Mouse (Mus musculus) forebrain, embryonic 16.5 days (tissue): Measurements from ENCODE around the gene Dnah2. TPM values are rescaled to one million over a fixed set of nuclear protein-coding genes. Genes with fewer than 3 reads are reported as not detected.
A peak's percentile ranks its signal among the peaks of the same experiment; 100 is the strongest.

Experiments
- ATAC-seq: fragments of 200-750 bp; cut with Nextera tagmentation; 2 replicates; pipeline ENCODE4 v1.8.0; 2017; ENCODE audit warnings: mild to moderate bottlenecking, moderate library complexity
- H3K27ac ChIP-seq: fragments of 300-500 bp; sonication (generic); 2 replicates; pipeline ENCODE4 v1.5.1; 2014; ENCODE audit warnings: low read length, control low read depth
- H3K27me3 ChIP-seq: fragments of 300-500 bp; sonication (generic); replicated peaks from 2 replicates; pipeline ENCODE4 v1.6.1; 2014; ENCODE audit warnings: low read length; ENCODE audit not compliant: control insufficient read depth, insufficient read depth
- H3K36me3 ChIP-seq: fragments of 300-500 bp; sonication (generic); 2 replicates; pipeline ENCODE4 v1.6.1; 2014; ENCODE audit not compliant: control insufficient read depth, insufficient read depth
- H3K4me1 ChIP-seq: fragments of 300-500 bp; sonication (generic); replicated peaks from 2 replicates; pipeline ENCODE4 v1.6.1; 2014; ENCODE audit warnings: low read length; ENCODE audit not compliant: control insufficient read depth, insufficient read depth
- H3K4me2 ChIP-seq: fragments of 300-500 bp; sonication (generic); 2 replicates; pipeline ENCODE4 v1.6.1; 2014; ENCODE audit warnings: mild to moderate bottlenecking, low read length, control low read depth
- H3K4me3 ChIP-seq: fragments of 300-500 bp; sonication (generic); replicated peaks from 2 replicates; pipeline ENCODE4 v1.5.1; 2014; ENCODE audit warnings: mild to moderate bottlenecking, low read length, control low read depth
- H3K9ac ChIP-seq: fragments of 300-500 bp; sonication (generic); replicated peaks from 2 replicates; pipeline ENCODE4 v1.6.1; 2014; ENCODE audit warnings: low read depth, low read length, control low read depth
- H3K9me3 ChIP-seq: fragments of 300-500 bp; sonication (generic); 2 replicates; pipeline ENCODE4 v1.6.1; 2016; ENCODE audit warnings: low read length; ENCODE audit not compliant: control insufficient read depth
- WGBS: fragments of 180-500 bp; shearing (Covaris S2); extraction: QIAGEN DNeasy Blood & Tissue Kit; methylation state at CpG from one replicate; pipeline ENCODE4 v1.1.7; 2014; 5-methylcytosine and 5-hydroxymethylcytosine counted together
- microRNA-seq: library from miRNA; unstranded; fragments of <30 nt; microRNA quantifications from one replicate; pipeline ENCODE4, GENCODE M21; 2017
- polyA plus RNA-seq: library from polyadenylated mRNA; unstranded; fragments of >200 nt; fragmentation: Nextera tagmentation; extraction: Ambion mirVana; gene quantifications from 2 replicates; pipeline ENCODE4 v1.2.1, GENCODE M21; 2015

Dnah2 gene
- polyA plus RNA-seq, 1 experiment from 2014 or later: 3.7 TPM

DNA sequence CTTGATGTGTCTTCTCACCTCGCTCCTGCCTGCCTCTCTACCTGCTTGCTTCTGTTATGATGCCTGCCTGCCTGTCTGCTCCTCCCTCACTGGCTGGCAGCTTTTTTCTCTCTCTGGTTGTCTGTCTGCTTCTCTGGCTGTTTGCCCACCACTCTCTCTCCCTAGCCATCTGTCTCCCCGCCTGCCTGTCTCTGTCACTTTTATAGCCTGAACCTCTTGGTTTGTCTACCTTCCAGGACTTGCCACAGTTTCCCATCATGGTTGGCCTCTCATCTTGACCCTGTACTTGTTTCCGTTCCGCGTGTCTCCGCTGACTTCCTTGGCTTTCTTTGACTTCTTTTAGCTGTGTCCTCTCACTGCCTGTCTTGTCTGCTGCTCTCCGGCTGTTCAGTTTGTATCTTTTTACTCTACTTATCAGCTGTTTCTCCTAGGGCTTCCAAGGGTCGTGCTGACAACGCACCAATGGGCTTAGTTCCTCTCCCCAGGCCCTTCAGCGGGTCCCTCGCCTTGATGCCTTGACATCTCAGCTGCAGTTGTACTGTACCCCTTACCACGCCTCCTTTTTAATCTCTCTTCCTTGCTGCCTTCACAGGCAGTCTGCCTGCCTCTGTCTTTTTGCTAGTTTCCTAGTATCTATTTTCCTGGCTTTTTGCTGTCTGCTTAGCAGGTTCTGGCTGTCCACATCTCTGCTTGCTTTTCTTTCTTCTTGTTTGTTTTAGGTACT, 176.7 kb downstream of the Dnah2 start:
- H3K9ac ChIP-seq: peak overlapping the region; percentile 41; the same call in 1 of the 2 replicates
- peak; percentile 43 for ATAC-seq
- peak overlapping the region; percentile 2; the same call in 1 of the 2 replicates for H3K4me3 ChIP-seq
- WGBS: 29% methylated on average over 12 of the region's 12 CpGs
- H3K4me1 ChIP-seq: peaks cover 27% of the 10 kb centered on the region
- no peaks in the 10 kb centered on the region for H3K36me3 ChIP-seq
- peak overlapping the region; percentile 45 for H3K4me2 ChIP-seq
- H3K27ac ChIP-seq: peak overlapping the region; percentile 95
- H3K27me3 ChIP-seq: no peaks in the 10 kb centered on the region
- no peaks in the 10 kb centered on the region for H3K9me3 ChIP-seq

DNA sequence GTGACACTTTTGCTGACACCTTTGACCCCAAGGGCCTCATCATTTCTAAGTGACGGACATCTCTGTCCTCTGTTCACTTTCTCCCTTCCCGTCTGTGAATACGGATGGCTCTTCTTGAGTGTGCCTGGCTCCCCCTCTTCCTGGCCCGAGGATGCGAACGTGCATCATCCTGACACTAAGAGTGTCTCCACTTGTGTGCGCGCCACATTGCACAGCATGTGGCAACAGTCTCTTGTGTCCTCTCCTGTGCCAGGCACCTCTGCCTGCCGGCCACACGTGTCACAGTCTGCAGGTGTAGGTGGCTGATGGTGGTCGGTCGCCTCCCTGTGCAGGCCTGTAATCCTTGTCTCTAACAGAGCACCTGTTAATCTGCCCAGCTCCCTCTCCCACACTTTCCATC, 177.3 kb downstream of the Dnah2 start:
- peak overlapping the region; percentile 41 for H3K9ac ChIP-seq
- WGBS: 28% methylated on average over 12 of the region's 12 CpGs
- H3K27ac ChIP-seq: peak overlapping the region; percentile 95
- H3K4me3 ChIP-seq: peak overlapping the region; percentile 2; the same call in 1 of the 2 replicates
- H3K4me1 ChIP-seq: peaks cover 27% of the 10 kb centered on the region
- no peaks in the 10 kb centered on the region for H3K27me3 ChIP-seq
- ATAC-seq: peak; percentile 9; the same call in 1 of the 2 replicates
- peak overlapping the region; percentile 45 for H3K4me2 ChIP-seq
- H3K9me3 ChIP-seq: no peaks in the 10 kb centered on the region
- H3K36me3 ChIP-seq: no peaks in the 10 kb centered on the region

DNA sequence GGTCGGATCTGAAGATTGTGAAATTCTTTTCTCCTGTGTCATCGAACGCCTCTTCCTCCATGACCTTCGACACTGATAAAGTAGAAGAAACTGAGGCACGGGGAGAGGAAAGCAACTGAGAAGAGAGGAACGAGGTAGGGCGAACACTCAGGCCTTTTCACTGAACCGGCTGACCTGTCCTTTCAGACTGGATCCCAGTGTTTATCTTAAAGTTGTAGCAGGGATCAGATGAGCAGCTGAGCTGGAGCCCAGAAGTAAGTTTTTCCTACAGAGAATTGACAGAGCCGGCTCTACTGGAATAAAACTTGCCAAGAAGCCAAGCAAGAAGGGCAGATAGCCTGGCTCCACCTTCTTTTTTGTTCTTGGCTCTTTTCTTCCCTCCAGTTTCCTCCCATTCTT, 178.1 kb downstream of the Dnah2 start:
- H3K4me3 ChIP-seq: peak overlapping the region; percentile 21
- peak overlapping the region; percentile 95 for H3K27ac ChIP-seq
- H3K9me3 ChIP-seq: no peaks in the 10 kb centered on the region
- H3K4me2 ChIP-seq: peak overlapping the region; percentile 45
- WGBS: 20% methylated on average over 9 of the region's 9 CpGs
- H3K9ac ChIP-seq: peak overlapping the region; percentile 41; the same call in 1 of the 2 replicates
- no peaks in the 10 kb centered on the region for H3K36me3 ChIP-seq
- ATAC-seq: no peak
- no peaks in the 10 kb centered on the region for H3K27me3 ChIP-seq
- H3K4me1 ChIP-seq: peaks cover 30% of the 10 kb centered on the region

Small RNA genes within 50 kb of the gene (microRNA-seq; reads per million reads assigned to microRNA genes)
- not detected for gene Gm27493

Other genes starting within 250 kb of the Dnah2 start
- gene Cntrob, start 225.3 kb downstream of the Dnah2 start, polyA plus RNA-seq: 31.0 and 32.5 TPM in 2 replicates
- 162 and 166 TPM in 2 replicates for gene Trappc1, start 225.1 kb downstream of the Dnah2 start, polyA plus RNA-seq
- gene Kcnab3, start 222.9 kb downstream of the Dnah2 start, polyA plus RNA-seq: 5.7 and 6.0 TPM in 2 replicates
- gene Rnf227, start 208.6 kb downstream of the Dnah2 start, polyA plus RNA-seq: 109 and 144 TPM in 2 replicates
- gene Chd3, start 179.7 kb downstream of the Dnah2 start, polyA plus RNA-seq: 132 and 146 TPM in 2 replicates
- 79.2 and 86.1 TPM in 2 replicates for gene Naa38, start 153.6 kb downstream of the Dnah2 start, polyA plus RNA-seq
- 42.5 and 44.2 TPM in 2 replicates for gene Cyb5d1, start 153.5 kb downstream of the Dnah2 start, polyA plus RNA-seq
- 5.9 and 6.2 TPM in 2 replicates for gene Tmem88, start 150.9 kb downstream of the Dnah2 start, polyA plus RNA-seq
- 48.4 and 52.8 TPM in 2 replicates for gene Kdm6b, start 135.4 kb downstream of the Dnah2 start, polyA plus RNA-seq
- 95.7 and 123 TPM in 2 replicates for gene Efnb3, start 11.1 kb upstream of the Dnah2 start, polyA plus RNA-seq
- gene Wrap53, start 31.1 kb upstream of the Dnah2 start, polyA plus RNA-seq: 27.3 and 28.6 TPM in 2 replicates
- 103 and 109 TPM in 2 replicates for gene Trp53, start 31.2 kb upstream of the Dnah2 start, polyA plus RNA-seq
- gene Atp1b2, start 56.8 kb upstream of the Dnah2 start, polyA plus RNA-seq: 30.2 and 33.8 TPM in 2 replicates
- gene Shbg, start 68.8 kb upstream of the Dnah2 start, polyA plus RNA-seq: not detected in 2 replicates
- 17.3 and 23.8 TPM in 2 replicates for gene Sat2, start 72.9 kb upstream of the Dnah2 start, polyA plus RNA-seq
- 37.1 and 47.7 TPM in 2 replicates for gene Fxr2, start 83.9 kb upstream of the Dnah2 start, polyA plus RNA-seq
- gene Sox15, start 106.2 kb upstream of the Dnah2 start, polyA plus RNA-seq: not detected in 2 replicates
- gene Mpdu1, start 113.5 kb upstream of the Dnah2 start, polyA plus RNA-seq: 82.1 and 90.4 TPM in 2 replicates
- 6.4 and 7.8 TPM in 2 replicates for gene Cd68, start 117.0 kb upstream of the Dnah2 start, polyA plus RNA-seq
- 563 and 599 TPM in 2 replicates for gene Eif4a1, start 123.3 kb upstream of the Dnah2 start, polyA plus RNA-seq
- 97.0 and 115 TPM in 2 replicates for gene Senp3, start 133.0 kb upstream of the Dnah2 start, polyA plus RNA-seq
- 0.34 and 0.46 TPM in 2 replicates for gene Tnfsf13, start 136.7 kb upstream of the Dnah2 start, polyA plus RNA-seq
- 1.1 and 1.2 TPM in 2 replicates for gene Tnfsf12, start 146.7 kb upstream of the Dnah2 start, polyA plus RNA-seq
- 0.81 and 1.2 TPM in 2 replicates for gene Tnfsfm13, start 147.0 kb upstream of the Dnah2 start, polyA plus RNA-seq
- gene Polr2a, start 209.5 kb upstream of the Dnah2 start, polyA plus RNA-seq: 16.4 and 18.1 TPM in 2 replicates
- 0.16 and 0.18 TPM in 2 replicates for gene Slc35g3, start 212.9 kb upstream of the Dnah2 start, polyA plus RNA-seq
- 3.3 and 3.6 TPM in 2 replicates for gene Zbtb4, start 216.8 kb upstream of the Dnah2 start, polyA plus RNA-seq
- 1.2 TPM in 2 replicates for gene Chrnb1, start 246.8 kb upstream of the Dnah2 start, polyA plus RNA-seq